Comparison of ENCODE assay signal across 14 mouse cellular contexts in genomic region chr15:78710634-78711033, GRCm38 (mm10). TPM values are rescaled to one million over a fixed set of nuclear protein-coding genes. Genes with fewer than 3 reads are reported as not detected.
DNase-seq lines count a peak whose midpoint lies in the region; ATAC-seq and TF ChIP-seq lines count a peak whose summit lies in the region.
"Had no signal": no experiment of that assay in that cellular context is flagged by ENCODE, and none has a peak within 500 bp of the region (broad histone marks: within the 10 kb centered on the region; RNA-seq: fewer than 3 reads in every experiment).

No protein-coding gene starts in this region.

- H3K27me3 ChIP-seq in neural tube, embryonic 12.5 days (replicated peaks), result peaks cover 56% of the 10 kb centered on the region
- H3K27me3 ChIP-seq in hindbrain, embryonic 13.5 days, result peaks cover 57% of the 10 kb centered on the region
- 0 out of 2 replicates have a peak, but pooled peaks cover 2% of the 10 kb centered on the region for H3K27me3 ChIP-seq in midbrain, embryonic 16.5 days (ENCODE audit: control insufficient read depth, insufficient read depth, low read depth, low read length)

- no peak for ATAC-seq in neural tube, embryonic 12.5 days (ENCODE audit: low FRiP score, low read depth)
- peak; percentile 49 for ATAC-seq in hindbrain, embryonic 13.5 days (ENCODE audit: low FRiP score)
- ATAC-seq in midbrain, embryonic 16.5 days, result peak; percentile 69
- ATAC-seq: liver, postnatal 0 days had no signal

- intact Hi-C loops in gastrocnemius, adult 2 months (cut with DNase I), result no loop called here

- peaks cover 25% of the 10 kb centered on the region for H3K4me1 ChIP-seq in neural tube, embryonic 12.5 days
- peaks cover 73% of the 10 kb centered on the region for H3K4me1 ChIP-seq in hindbrain, embryonic 13.5 days (replicated peaks)
- peaks cover 61% of the 10 kb centered on the region for H3K4me1 ChIP-seq in midbrain, embryonic 16.5 days (ENCODE audit: control insufficient read depth, insufficient read depth, low read length)

- TF ChIP-seq CTCF in gastrocnemius, adult 2 months (IDR thresholded peaks at IDR 0.05), result no peak

- H3K9ac ChIP-seq in neural tube, embryonic 12.5 days, result no peak overlapping the region
- peak overlapping the region; percentile 57 for H3K9ac ChIP-seq in hindbrain, embryonic 13.5 days
- H3K9ac ChIP-seq in midbrain, embryonic 16.5 days (ENCODE audit: low read depth, low read length), result peak overlapping the region; percentile 37
- H3K9ac ChIP-seq: liver, postnatal 0 days had no signal

- H3K27ac ChIP-seq in neural tube, embryonic 12.5 days, result no peak overlapping the region
- H3K27ac ChIP-seq in hindbrain, embryonic 13.5 days, result peak overlapping the region; percentile 61
- H3K27ac ChIP-seq in midbrain, embryonic 16.5 days (ENCODE audit: low read length), result peak overlapping the region; percentile 66
- H3K27ac ChIP-seq in gastrocnemius, adult 2 months, result no peak overlapping the region
- H3K27ac ChIP-seq: limb, embryonic 10.5 days had no signal

- no peaks in the 10 kb centered on the region for H3K9me3 ChIP-seq in neural tube, embryonic 12.5 days
- no peaks in the 10 kb centered on the region for H3K9me3 ChIP-seq in hindbrain, embryonic 13.5 days
- no peaks in the 10 kb centered on the region for H3K9me3 ChIP-seq in midbrain, embryonic 16.5 days (replicated peaks; ENCODE audit: control insufficient read depth, low read length, poor library complexity, severe bottlenecking)
- H3K9me3 ChIP-seq: limb, embryonic 10.5 days had no signal

- DNase-seq in neural tube, embryonic 10.5 days (ENCODE audit: extremely low spot score, low spot score), result no peak
- DNase-seq in telencephalon, adult 2 months (ENCODE audit: low read depth, low spot score), result peak; percentile 89
- no peak for DNase-seq in gastrocnemius, postnatal 25 days
- no peak for DNase-seq in cerebellum, postnatal 25 days
- DNase-seq in gastrocnemius, adult 2 months, result no peak
- DNase-seq: kidney, adult 2 months; liver, postnatal 0 days had no signal

- H3K4me3 ChIP-seq in neural tube, embryonic 12.5 days, result no peak overlapping the region
- H3K4me3 ChIP-seq in hindbrain, embryonic 13.5 days, result no peak overlapping the region
- peak overlapping the region; percentile 18 for H3K4me3 ChIP-seq in midbrain, embryonic 16.5 days (ENCODE audit: low read depth, low read length)
- H3K4me3 ChIP-seq in gastrocnemius, adult 2 months, result no peak overlapping the region
- H3K4me3 ChIP-seq: limb, embryonic 10.5 days had no signal

- WGBS in neural tube, embryonic 12.5 days, result 48% methylated on average over 6 of the region's 6 CpGs
- WGBS in hindbrain, embryonic 13.5 days, result 41% methylated on average over 6 of the region's 6 CpGs
- WGBS in midbrain, embryonic 16.5 days, result 14% methylated on average over 6 of the region's 6 CpGs

- no peaks in the 10 kb centered on the region for H3K36me3 ChIP-seq in neural tube, embryonic 12.5 days
- H3K36me3 ChIP-seq in hindbrain, embryonic 13.5 days, result no peaks in the 10 kb centered on the region
- H3K36me3 ChIP-seq in midbrain, embryonic 16.5 days (ENCODE audit: control insufficient read depth, insufficient read depth, low read length), result no peaks in the 10 kb centered on the region
- H3K36me3 ChIP-seq: limb, embryonic 10.5 days had no signal

- 0 out of 2 replicates have a peak overlapping the region, but pooled peaks have one; percentile 22 for H3K4me2 ChIP-seq in neural tube, embryonic 12.5 days (replicated peaks)
- peak overlapping the region; percentile 11 for H3K4me2 ChIP-seq in hindbrain, embryonic 13.5 days
- H3K4me2 ChIP-seq in midbrain, embryonic 16.5 days (ENCODE audit: low read length), result peak overlapping the region; percentile 50

RNA-seq across cellular contexts. Expression of gene Elfn2, which starts 7.9 kb away (rescaled TPM):
- polyA plus RNA-seq in neural tube, embryonic 12.5 days (2016; fragmentation: Nextera tagmentation; extraction: Ambion mirVana), result 1.9 and 2.0 TPM in 2 replicates
- 4.6 and 5.0 TPM in 2 replicates for polyA plus RNA-seq in hindbrain, embryonic 13.5 days (2015; fragmentation: Nextera tagmentation; extraction: Ambion mirVana)
- 9.6 and 12.6 TPM in 2 replicates for polyA plus RNA-seq in midbrain, embryonic 16.5 days (2015; fragmentation: Nextera tagmentation; extraction: Ambion mirVana)
- total RNA-seq in gastrocnemius, postnatal 25 days (2021), result under 1 TPM; 0.05 to 0.31 TPM
- total RNA-seq in gastrocnemius, adult 2 months (2021), result under 1 TPM in 1 of 2 experiments, not detected in 1; 0.03 TPM
- total RNA-seq: common myeloid progenitor, adult 5-6 weeks; megakaryocyte-erythroid progenitor cell, adult 5-6 weeks had no signal
- polyA plus RNA-seq: limb, embryonic 10.5 days; liver, postnatal 0 days; stomach, embryonic 14.5 days had no signal

Comparison
In these comparisons a context has a peak if more than half of its experiments do, and no peak if none do; other contexts are left out.
1. H3K27ac ChIP-seq: peak in hindbrain, embryonic 13.5 days (single experiment) and midbrain, embryonic 16.5 days (single experiment); none in neural tube, embryonic 12.5 days (single experiment) and gastrocnemius, adult 2 months (single experiment).
2. Peak in every context shown above with its lines, with median percentiles within 50 percentile points of each other: H3K4me2 ChIP-seq.